Mouse (Mus musculus): ENCODE results near the gene Ahnak2. TPM values are rescaled to one million over a fixed set of nuclear protein-coding genes. Genes with fewer than 3 reads are reported as not detected.
A peak's percentile ranks its signal among the peaks of the same experiment; 100 is the strongest.
"Not testable (repeated sequence)": the region's sequence is repeated elsewhere in the genome, so short reads cannot be mapped to it uniquely, and the experiment has no call there.

The Ahnak2 gene
- total RNA-seq, 4 experiments from 2014 or later = 4.7 to 11.9 (median 8.2) TPM

DNA sequence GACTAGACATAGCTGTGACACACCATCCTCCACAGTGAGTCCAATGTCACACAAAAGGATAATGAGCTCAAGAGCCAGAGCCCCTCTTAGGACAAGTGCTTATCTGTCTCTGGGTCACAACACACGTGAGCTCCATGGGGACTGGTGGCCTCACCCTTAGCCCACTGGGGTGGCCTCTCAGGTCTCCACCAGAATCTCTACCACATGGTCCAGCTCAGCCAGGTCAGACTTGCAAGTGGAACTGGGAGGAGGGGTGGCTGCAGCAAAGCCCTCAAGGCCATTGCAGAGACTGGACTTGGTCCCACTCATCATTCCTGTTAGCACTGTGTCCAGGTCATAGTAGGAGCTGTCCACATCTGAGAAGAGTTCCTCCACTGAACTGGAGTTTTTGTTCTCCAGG is 18.8 kb upstream of the Ahnak2 start:
- no peak for DNase-seq (ENCODE audit: low spot score in 2 of 2)

- no peak for DNase-seq (ENCODE audit: low spot score in 2 of 2)
These were observed 18.0 kb upstream of the Ahnak2 start for GRCm38 (mm10) chr12:112820401-112820999.

- no peak for DNase-seq (ENCODE audit: low spot score in 2 of 2)
These were observed 16.7 kb upstream of the Ahnak2 start for GRCm38 (mm10) chr12:112819057-112819662.

- not testable (repeated sequence) for DNase-seq (ENCODE audit: low spot score in 2 of 2)
These were observed 14.4 kb upstream of the Ahnak2 start for GRCm38 (mm10) chr12:112816866-112817265.

DNA sequence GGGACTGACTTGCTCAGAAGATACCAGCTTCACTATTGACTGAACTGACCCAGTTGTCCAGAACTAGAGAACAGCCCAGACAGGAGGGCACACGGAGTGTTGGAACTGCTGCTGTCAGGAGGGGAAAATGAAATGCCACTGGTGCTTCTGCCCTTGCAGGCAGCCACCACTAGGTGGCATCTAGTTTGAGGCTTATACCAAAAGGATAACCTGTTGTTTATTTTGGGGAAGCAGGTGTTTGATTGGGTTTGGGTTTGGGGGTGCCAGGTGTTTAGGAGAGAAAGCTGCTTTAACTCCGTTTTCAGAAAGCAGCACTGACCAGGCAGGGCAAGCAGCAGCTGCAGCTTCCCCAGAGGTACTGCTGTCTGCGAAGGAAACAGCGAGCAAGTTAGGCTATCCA is 13.8 kb upstream of the Ahnak2 start:
- peak in 1 of 2 experiments; percentile 49 for DNase-seq (ENCODE audit: low spot score in 2 of 2)

GRCm38 (mm10) chr12:112814682-112815470 is 12.4 kb upstream of the Ahnak2 start:
- DNase-seq (ENCODE audit: low spot score in 2 of 2) = no peak

DNA sequence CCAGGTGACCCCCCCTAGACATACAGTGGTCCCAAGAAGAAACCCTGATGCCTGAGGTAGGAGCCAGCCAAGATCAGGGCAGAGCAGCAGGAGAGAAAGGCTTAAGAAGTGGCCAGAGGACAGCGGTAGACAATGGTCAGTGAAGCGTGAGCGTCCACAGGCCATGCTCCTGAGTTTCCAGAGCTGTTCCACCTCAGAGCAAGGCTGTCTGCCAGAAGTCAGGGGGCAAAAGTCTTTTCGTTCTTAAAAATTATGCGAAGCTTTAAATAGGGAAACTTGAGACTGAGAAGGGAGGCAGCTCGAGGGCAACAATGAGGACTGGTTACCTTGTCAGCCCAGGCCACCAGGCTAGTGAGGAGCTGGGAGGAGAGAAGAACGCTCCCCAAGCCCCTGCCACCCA is 10.9 kb upstream of the Ahnak2 start:
- DNase-seq (ENCODE audit: low spot score in 2 of 2) = no peak

GRCm38 (mm10) chr12:112810092-112810885 is 7.8 kb upstream of the Ahnak2 start:
- DNase-seq (ENCODE audit: low spot score in 2 of 2) = no peak

DNA sequence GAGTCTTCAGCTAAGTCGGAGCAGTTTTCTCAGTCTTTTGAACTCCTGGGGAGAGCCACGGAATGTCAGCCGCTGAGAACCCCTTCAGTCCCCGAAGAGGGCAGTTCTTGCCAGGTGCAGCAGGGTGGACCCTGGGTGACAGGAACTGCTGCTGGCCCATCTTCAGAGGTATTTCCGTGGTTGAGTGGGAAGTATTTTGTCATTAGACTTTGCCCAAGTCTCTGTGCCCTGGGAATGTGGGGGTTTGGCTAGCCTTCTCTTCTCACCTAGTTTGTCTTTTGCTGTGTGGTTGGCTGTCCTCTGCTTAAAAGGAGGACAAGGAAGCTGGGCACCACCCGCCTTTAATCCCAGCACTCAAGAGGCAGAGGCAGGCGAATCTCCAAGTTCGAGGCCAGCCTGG is 7.2 kb upstream of the Ahnak2 start:
- DNase-seq (ENCODE audit: low spot score in 2 of 2) = no peak

GRCm38 (mm10) chr12:112808587-112809364 is 6.3 kb upstream of the Ahnak2 start, which contains the start of gene Clba1:
TSS of gene Clba1 (plus strand) at chr12:112808937.
- DNase-seq (ENCODE audit: low spot score in 2 of 2) = peak; percentile 90 to 94

GRCm38 (mm10) chr12:112808212-112808586 is 5.7 kb upstream of the Ahnak2 start:
- no peak for DNase-seq (ENCODE audit: low spot score in 2 of 2)

DNA sequence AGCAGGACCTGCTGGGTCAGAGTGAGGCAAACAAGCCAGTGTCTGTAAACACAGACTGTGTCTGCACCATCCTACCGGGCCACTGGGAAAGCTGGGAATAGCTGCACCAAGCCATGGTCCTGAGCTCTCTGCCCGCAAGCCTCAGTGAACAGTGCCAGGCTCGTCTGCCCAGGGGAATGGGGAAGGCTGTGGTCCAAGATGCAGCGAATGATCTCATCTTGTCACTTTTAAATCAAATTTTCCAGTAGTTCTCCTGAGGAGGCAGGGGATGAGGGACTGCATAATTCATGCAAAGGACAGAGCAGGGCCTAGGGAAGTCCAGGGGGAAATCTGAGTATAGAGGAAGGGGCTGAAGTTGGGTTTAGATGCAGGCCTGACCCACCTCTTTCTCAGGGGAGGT is 5.3 kb upstream of the Ahnak2 start:
- no peak for DNase-seq (ENCODE audit: low spot score in 2 of 2)

DNA sequence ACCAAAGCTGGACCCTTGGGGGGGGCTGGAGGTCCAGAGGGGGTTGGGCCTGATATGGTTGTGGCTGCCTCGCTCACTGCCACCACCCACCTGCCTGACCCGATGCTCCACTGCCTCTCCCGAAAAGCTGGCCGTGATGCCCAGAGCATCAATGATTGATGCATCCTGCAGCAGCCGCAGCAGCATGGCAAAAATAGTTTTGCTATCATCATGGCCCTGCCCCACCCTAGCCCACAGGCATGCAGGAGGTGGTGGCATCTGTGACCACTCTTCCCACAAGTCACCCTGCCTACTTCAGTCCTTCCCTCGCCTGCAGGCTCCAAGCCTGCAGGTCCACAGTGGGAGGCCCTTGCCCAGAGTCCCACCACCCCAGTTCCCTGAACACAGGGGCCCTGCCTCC is 3.6 kb upstream of the Ahnak2 start:
- no peak for DNase-seq (ENCODE audit: low spot score in 2 of 2)

DNA sequence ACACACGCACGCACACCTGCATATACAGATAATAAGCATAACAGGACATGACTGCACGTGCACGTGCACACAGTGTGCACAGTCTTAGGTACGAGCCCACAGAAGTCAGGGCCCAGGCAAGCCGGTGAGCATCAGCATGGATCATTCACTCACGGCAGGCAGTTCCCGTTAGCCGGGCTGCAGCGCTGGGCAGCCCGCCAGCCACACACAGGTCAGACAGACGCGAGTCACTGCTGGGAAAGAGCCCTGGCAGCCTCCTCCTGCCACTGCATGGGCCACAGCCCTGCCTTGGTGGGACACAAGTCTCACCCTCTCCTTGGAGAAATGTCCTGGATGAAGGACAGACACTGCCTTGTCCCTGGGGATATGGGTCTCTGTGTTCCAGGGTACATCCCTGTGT is 1.6 kb upstream of the Ahnak2 start:
- DNase-seq (ENCODE audit: low spot score in 2 of 2) = no peak

DNA sequence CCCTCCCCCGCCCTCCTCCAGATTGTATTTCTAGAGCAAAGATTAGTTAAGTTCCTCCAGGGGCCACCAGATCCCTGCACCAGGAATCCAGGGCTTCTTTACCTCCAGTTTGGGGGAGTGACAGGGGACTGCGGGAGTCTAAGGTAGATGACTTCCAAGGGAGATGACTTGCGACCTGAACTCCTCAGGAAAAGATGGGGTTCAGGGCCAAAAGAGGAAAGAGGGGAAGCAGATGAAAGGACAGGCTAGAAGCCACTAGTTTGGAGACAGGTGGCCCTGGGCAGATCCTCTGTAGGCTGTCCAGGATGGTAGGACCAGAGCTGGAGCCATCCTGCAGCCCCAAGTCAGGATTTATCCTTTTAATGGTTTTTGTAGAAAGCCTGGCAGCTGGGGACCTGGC is 460 bp upstream of the Ahnak2 start:
- DNase-seq (ENCODE audit: low spot score in 2 of 2) = no peak

DNA sequence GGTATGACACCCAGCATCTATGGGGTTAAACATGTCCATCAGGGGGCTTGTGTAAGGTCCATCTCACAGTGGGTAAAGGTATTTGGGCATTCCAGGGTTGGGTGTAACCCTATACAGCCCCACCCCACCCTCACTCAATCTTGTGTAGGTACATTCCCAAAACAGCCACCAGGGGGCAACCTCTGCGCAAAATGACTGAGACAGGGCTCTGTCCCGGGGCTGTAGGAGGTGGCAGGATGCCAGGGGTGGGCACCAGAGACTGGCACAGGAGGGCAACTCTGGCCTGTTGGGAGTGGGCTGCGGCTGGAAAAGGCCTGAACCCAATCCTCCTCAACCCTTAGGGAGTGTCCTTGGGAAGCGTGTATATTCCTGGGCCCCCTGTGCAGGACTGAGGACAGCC is 2.0 kb downstream of the Ahnak2 start:
- peak in 1 of 2 experiments; percentile 65 for DNase-seq (ENCODE audit: low spot score in 2 of 2)

GRCm38 (mm10) chr12:112799237-112799970 is 3.1 kb downstream of the Ahnak2 start:
- no peak for DNase-seq (ENCODE audit: low spot score in 2 of 2)

- DNase-seq (ENCODE audit: low spot score in 2 of 2) = no peak
These were observed 3.7 kb downstream of the Ahnak2 start for GRCm38 (mm10) chr12:112798716-112799115.

DNA sequence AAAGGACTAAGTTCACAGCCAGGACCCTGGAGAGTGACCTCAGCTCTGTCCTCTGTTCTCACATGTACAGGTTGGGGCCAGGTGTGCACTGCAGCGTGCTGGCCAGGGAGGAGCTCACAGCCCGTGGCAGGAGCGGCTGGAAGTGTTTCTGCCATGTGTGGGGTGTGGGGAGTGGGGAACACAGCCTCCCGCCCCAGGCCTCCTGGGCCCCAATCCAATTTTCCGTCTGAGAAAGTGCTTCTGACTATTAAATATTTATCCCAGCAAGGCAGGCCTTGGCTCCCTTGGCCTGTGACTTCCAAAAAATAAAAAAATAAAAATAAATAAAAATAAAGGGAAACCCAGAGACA is 4.2 kb downstream of the Ahnak2 start:
- DNase-seq (ENCODE audit: low spot score in 2 of 2) = no peak

GRCm38 (mm10) chr12:112797672-112798331 is 4.7 kb downstream of the Ahnak2 start:
- peak; percentile 58 to 69 for DNase-seq (ENCODE audit: low spot score in 2 of 2)

All from layer of hippocampus, adult 8-10 months (tissue).